Mouse (Mus musculus): ENCODE measurements around the gene Slc52a3. TPM values are rescaled to one million over a fixed set of nuclear protein-coding genes. Genes with fewer than 3 reads are reported as not detected.

Gene Slc52a3
- polyA plus RNA-seq, 1 experiment from 2014 or later, result 0.94 TPM

MicroRNA genes within 50 kb of the gene (microRNA counts, 519-probe panel; counts per million panel counts)
- not detected for microRNA mmu-miR-1953

Small RNA genes lying within 50 kb of the gene (microRNA-seq; reads per million reads assigned to microRNA genes)
- 1.6 reads per million for gene Mir1953

Other genes starting within 250 kb of the Slc52a3 start
- gene Rspo4, start 153.6 kb upstream of the Slc52a3 start, polyA plus RNA-seq (2016; fragmentation: Nextera tagmentation; extraction: Ambion mirVana), result 0.18 TPM in 1 of 2 replicates, not detected in the other
- gene Angpt4, start 85.3 kb upstream of the Slc52a3 start, polyA plus RNA-seq (2016; fragmentation: Nextera tagmentation; extraction: Ambion mirVana), result 0.43 TPM in 1 of 2 replicates, not detected in the other
- 114 and 120 TPM in 2 replicates for gene Fam110a, start 16.3 kb upstream of the Slc52a3 start, polyA plus RNA-seq (2016; fragmentation: Nextera tagmentation; extraction: Ambion mirVana)
- gene Scrt2, start 85.0 kb downstream of the Slc52a3 start, polyA plus RNA-seq (2016; fragmentation: Nextera tagmentation; extraction: Ambion mirVana), result 15.3 and 17.1 TPM in 2 replicates
- 14.3 and 15.2 TPM in 2 replicates for gene Srxn1, start 109.0 kb downstream of the Slc52a3 start, polyA plus RNA-seq (2016; fragmentation: Nextera tagmentation; extraction: Ambion mirVana)
- 3.4 and 3.8 TPM in 2 replicates for gene Tcf15, start 147.1 kb downstream of the Slc52a3 start, polyA plus RNA-seq (2016; fragmentation: Nextera tagmentation; extraction: Ambion mirVana)
- gene Csnk2a1, start 230.3 kb downstream of the Slc52a3 start, polyA plus RNA-seq (2016; fragmentation: Nextera tagmentation; extraction: Ambion mirVana), result 92.3 and 97.8 TPM in 2 replicates

All from midbrain, embryonic 12.5 days (tissue).